Mouse (Mus musculus): ENCODE results near the gene Cib2.

Cib2 gene

GRCm38 (mm10) chr9:54544212-54544953, 15.6 kb downstream of the Cib2 start:
- DNase-seq = no peak

- DNase-seq = no peak
Observed at GRCm38 (mm10) chr9:54540801-54541200, 19.2 kb downstream of the Cib2 start.

GRCm38 (mm10) chr9:54538684-54539083, 21.3 kb downstream of the Cib2 start, which contains the start of gene Sh2d7:
Gene Sh2d7 (plus strand): TSS chr9:54538984.
- DNase-seq = no peak

GRCm38 (mm10) chr9:54538244-54538643, 21.8 kb downstream of the Cib2 start:
- DNase-seq = no peak

- no peak for DNase-seq
Observed at GRCm38 (mm10) chr9:54537480-54537879, 22.5 kb downstream of the Cib2 start.

GRCm38 (mm10) chr9:54537030-54537429, 23.0 kb downstream of the Cib2 start:
- DNase-seq = no peak

- DNase-seq = no peak
Observed at GRCm38 (mm10) chr9:54536236-54536635, 23.8 kb downstream of the Cib2 start.

GRCm38 (mm10) chr9:54533975-54534374, 26.0 kb downstream of the Cib2 start:
- DNase-seq = peak; percentile 73

GRCm38 (mm10) chr9:54532926-54533325, 27.1 kb downstream of the Cib2 start:
- DNase-seq = no peak

- no peak for DNase-seq
Observed at GRCm38 (mm10) chr9:54531421-54531820, 28.6 kb downstream of the Cib2 start.

- DNase-seq = no peak
Observed at GRCm38 (mm10) chr9:54530836-54531235, 29.2 kb downstream of the Cib2 start.

- DNase-seq = no peak
Observed at GRCm38 (mm10) chr9:54529950-54530349, 30.1 kb downstream of the Cib2 start.

- DNase-seq = no peak
Observed at GRCm38 (mm10) chr9:54527694-54528093, 32.3 kb downstream of the Cib2 start.

GRCm38 (mm10) chr9:54520286-54520685, 39.7 kb downstream of the Cib2 start:
- DNase-seq = no peak

- peak; percentile 67 for DNase-seq
Observed at GRCm38 (mm10) chr9:54518921-54519320, 41.1 kb downstream of the Cib2 start.

- DNase-seq = no peak
Observed at GRCm38 (mm10) chr9:54515991-54516390, 44.0 kb downstream of the Cib2 start.

GRCm38 (mm10) chr9:54502873-54503272, 57.1 kb downstream of the Cib2 start:
- no peak for DNase-seq

GRCm38 (mm10) chr9:54502111-54502495, 57.9 kb downstream of the Cib2 start:
- DNase-seq = no peak

GRCm38 (mm10) chr9:54501453-54502110, 58.4 kb downstream of the Cib2 start, which contains the start of gene Dmxl2:
Gene Dmxl2 (minus strand): TSS chr9:54501626.
- peak; percentile 89 for DNase-seq

- peak; percentile 60 for DNase-seq
Observed at GRCm38 (mm10) chr9:54500832-54501452, 59.1 kb downstream of the Cib2 start.

- no peak for DNase-seq
Observed at GRCm38 (mm10) chr9:54499791-54500190, 60.2 kb downstream of the Cib2 start.

GRCm38 (mm10) chr9:54499291-54499690, 60.7 kb downstream of the Cib2 start:
- no peak for DNase-seq
